Mouse (Mus musculus): ENCODE results near the gene Ptprm.

DNA sequence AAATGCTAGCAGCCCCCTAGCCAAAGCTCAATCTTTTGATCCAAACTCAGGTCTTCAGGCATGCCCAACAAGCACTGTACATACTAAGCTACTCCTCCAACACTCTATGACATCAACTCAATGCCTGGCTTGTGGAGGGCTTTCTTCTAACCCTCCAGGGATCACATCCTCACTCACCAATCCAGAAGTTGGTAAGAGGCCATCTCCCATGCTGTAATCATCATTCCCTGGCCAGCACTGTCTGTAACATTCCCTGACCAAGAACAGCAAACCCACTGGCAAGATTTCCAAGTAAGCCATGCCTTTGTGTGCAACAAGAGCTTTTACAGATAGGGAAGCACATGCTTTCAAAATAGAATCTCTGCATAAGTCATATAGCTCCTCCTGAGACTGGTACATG is 81.3 kb downstream of the Ptprm start:
- TF ChIP-seq CTCF (IDR thresholded peaks at IDR 0.05; ENCODE audit: borderline replicate concordance, insufficient read depth, low read length), result no peak
- TF ChIP-seq POLR2A (IDR thresholded peaks at IDR 0.05; ENCODE audit: low read depth, low read length), result no peak

Data from embryonic fibroblast, embryonic 13.5 days (primary cell).